Mouse (Mus musculus) hindbrain, embryonic 15.5 days (tissue): Measurements from ENCODE around the gene R3hdm1. TPM values are rescaled to one million over a fixed set of nuclear protein-coding genes. Genes with fewer than 3 reads are reported as not detected.

Source experiments
- ATAC-seq: fragments of 200-750 bp; cut with Nextera tagmentation; 2 replicates; pipeline ENCODE4 v1.8.0; 2017; ENCODE audit warnings: low read depth, moderate number of reproducible peaks, moderate TSS enrichment; ENCODE audit not compliant: low FRiP score
- H3K27ac ChIP-seq: fragments of 300-500 bp; sonication (generic); replicated peaks from 2 replicates; pipeline ENCODE4 v1.5.1; 2015; ENCODE audit warnings: mild to moderate bottlenecking, inconsistent platforms
- H3K27me3 ChIP-seq: fragments of 300-500 bp; sonication (generic); 2 replicates; pipeline ENCODE4 v1.6.1; 2015; ENCODE audit warnings: control low read depth, inconsistent platforms
- H3K36me3 ChIP-seq: fragments of 300-500 bp; sonication (generic); 2 replicates; pipeline ENCODE4 v1.6.1; 2015; ENCODE audit warnings: control low read depth, inconsistent platforms
- H3K4me1 ChIP-seq: fragments of 300-500 bp; sonication (generic); replicated peaks from 2 replicates; pipeline ENCODE4 v1.6.1; 2015; ENCODE audit warnings: control low read depth, inconsistent platforms
- H3K4me2 ChIP-seq: fragments of 300-500 bp; sonication (generic); 2 replicates; pipeline ENCODE4 v1.6.1; 2015; ENCODE audit warnings: moderate library complexity, mild to moderate bottlenecking, inconsistent platforms
- H3K4me3 ChIP-seq: fragments of 300-500 bp; sonication (generic); 2 replicates; pipeline ENCODE4 v1.5.1; 2015; ENCODE audit warnings: mild to moderate bottlenecking, inconsistent platforms
- H3K9ac ChIP-seq: fragments of 300-500 bp; sonication (generic); 2 replicates; pipeline ENCODE4 v1.6.1; 2015; ENCODE audit warnings: inconsistent platforms
- H3K9me3 ChIP-seq: fragments of 300-500 bp; sonication (generic); 2 replicates; pipeline ENCODE4 v1.6.1; 2016; ENCODE audit warnings: control low read depth, inconsistent platforms
- WGBS: fragments of 180-500 bp; shearing (Covaris S2); methylation state at CpG from one replicate; pipeline ENCODE4 v1.1.7; 2015; 5-methylcytosine and 5-hydroxymethylcytosine counted together
- polyA plus RNA-seq: library from polyadenylated mRNA; unstranded; fragments of >200 nt; fragmentation: Nextera tagmentation; extraction: Ambion mirVana; gene quantifications from 2 replicates; pipeline ENCODE4 v1.2.1, GENCODE M21; 2015

Gene R3hdm1
- polyA plus RNA-seq, 1 experiment from 2014 or later, result 77.8 TPM

DNA sequence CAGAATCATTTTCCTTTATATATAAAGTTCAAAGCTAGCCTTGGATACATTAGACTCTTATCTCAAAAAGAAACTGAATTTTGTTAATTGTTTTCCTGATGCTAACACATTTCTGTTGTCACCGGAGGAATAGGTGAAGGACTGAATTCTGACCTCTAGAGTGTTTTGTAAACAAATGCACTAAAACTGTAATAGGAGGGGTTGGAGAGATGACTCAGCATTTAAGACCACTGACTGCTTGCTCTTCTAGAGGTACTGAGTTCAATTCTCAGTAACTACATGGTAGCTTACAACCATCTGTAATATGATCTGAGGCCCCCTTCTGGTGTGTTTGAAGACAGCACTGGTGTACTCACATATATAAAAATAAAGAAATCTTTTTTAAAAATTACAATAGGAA is 63.9 kb downstream of the R3hdm1 start:
- H3K4me2 ChIP-seq, result no peak overlapping the region
- 96% methylated on average over 1 of the region's 1 CpGs for WGBS
- H3K9me3 ChIP-seq, result no peaks in the 10 kb centered on the region
- H3K27ac ChIP-seq, result no peak overlapping the region
- H3K36me3 ChIP-seq, result no peaks in the 10 kb centered on the region; the same call in 1 of the 2 replicates
- no peaks in the 10 kb centered on the region for H3K4me1 ChIP-seq
- no peak overlapping the region for H3K4me3 ChIP-seq
- no peaks in the 10 kb centered on the region for H3K27me3 ChIP-seq
- no peak overlapping the region for H3K9ac ChIP-seq
- no peak for ATAC-seq

- H3K27me3 ChIP-seq, result no peaks in the 10 kb centered on the region
- ATAC-seq, result no peak
- no peaks in the 10 kb centered on the region for H3K4me1 ChIP-seq
- no peaks in the 10 kb centered on the region for H3K9me3 ChIP-seq
- no peak overlapping the region for H3K9ac ChIP-seq
- no peak overlapping the region for H3K4me3 ChIP-seq
- no peak overlapping the region for H3K4me2 ChIP-seq
- H3K27ac ChIP-seq, result no peak overlapping the region
- peaks cover 3% of the 10 kb centered on the region for H3K36me3 ChIP-seq
These were observed 67.0 kb downstream of the R3hdm1 start for GRCm38 (mm10) chr1:128170104-128170503.

DNA sequence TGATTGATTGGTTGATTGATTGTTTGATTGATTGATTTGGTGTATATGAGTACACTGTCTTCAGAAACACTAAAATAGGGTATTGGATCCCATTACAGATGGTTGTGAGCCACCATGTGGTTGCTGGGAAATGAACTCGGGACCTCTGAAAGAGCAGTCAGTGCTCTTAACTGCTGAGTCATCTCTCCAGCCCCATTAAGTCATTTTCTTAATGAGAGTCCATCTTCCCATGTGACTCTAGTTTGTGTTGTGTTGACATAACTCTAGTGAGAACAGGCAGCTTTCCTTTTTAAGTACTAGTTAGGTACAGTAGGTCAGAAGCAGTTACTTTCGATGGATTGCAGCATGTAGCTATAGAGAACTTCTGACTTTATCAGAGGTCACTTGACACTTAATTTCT is 88.3 kb downstream of the R3hdm1 start:
- Histone ChIP-seq H3K4me1 (no peaks in the 10 kb centered on the region), H3K27me3 (no peaks in the 10 kb centered on the region), H3K4me3 (no peak overlapping the region), H3K27ac (no peak overlapping the region), H3K36me3 (peaks cover 47% of the 10 kb centered on the region), H3K9me3 (no peaks in the 10 kb centered on the region), H3K9ac (no peak overlapping the region), H3K4me2 (no peak overlapping the region)
- ATAC-seq, result no peak
- 71% methylated on average over 2 of the region's 2 CpGs for WGBS

- Histone ChIP-seq H3K27me3 (no peaks in the 10 kb centered on the region), H3K4me1 (no peaks in the 10 kb centered on the region), H3K4me3 (no peak overlapping the region), H3K9me3 (no peaks in the 10 kb centered on the region), H3K36me3 (peaks cover 41% of the 10 kb centered on the region), H3K9ac (no peak overlapping the region), H3K4me2 (no peak overlapping the region), H3K27ac (no peak overlapping the region)
- no peak for ATAC-seq
- 73% methylated on average over 7 of the region's 7 CpGs for WGBS
These were observed 89.3 kb downstream of the R3hdm1 start for GRCm38 (mm10) chr1:128192369-128192768.

DNA sequence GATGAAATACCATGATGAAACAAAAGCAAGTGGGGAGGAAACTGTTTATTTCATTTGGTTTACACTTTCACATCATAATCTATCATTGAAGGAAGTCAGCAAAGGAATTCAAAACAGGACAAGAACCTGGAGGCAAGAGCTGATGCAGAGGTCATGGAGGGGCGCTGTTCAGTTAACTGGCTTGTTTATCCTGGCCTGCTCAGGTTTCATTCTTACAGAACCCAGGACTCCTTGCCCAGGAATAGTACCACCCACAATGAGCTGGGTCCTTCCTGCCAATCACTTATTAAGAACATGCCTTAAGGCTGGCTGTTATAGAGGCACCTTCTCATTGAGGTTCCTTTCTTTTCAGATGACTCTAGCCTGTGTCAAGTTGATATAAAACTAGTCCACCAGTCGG is 90.9 kb downstream of the R3hdm1 start:
- Histone ChIP-seq H3K27me3 (no peaks in the 10 kb centered on the region), H3K4me2 (no peak overlapping the region), H3K36me3 (peaks cover 39% of the 10 kb centered on the region), H3K9me3 (no peaks in the 10 kb centered on the region), H3K4me3 (no peak overlapping the region), H3K4me1 (no peaks in the 10 kb centered on the region), H3K27ac (no peak overlapping the region), H3K9ac (no peak overlapping the region)
- WGBS, result 81% methylated on average over 2 of the region's 2 CpGs
- ATAC-seq, result no peak

DNA sequence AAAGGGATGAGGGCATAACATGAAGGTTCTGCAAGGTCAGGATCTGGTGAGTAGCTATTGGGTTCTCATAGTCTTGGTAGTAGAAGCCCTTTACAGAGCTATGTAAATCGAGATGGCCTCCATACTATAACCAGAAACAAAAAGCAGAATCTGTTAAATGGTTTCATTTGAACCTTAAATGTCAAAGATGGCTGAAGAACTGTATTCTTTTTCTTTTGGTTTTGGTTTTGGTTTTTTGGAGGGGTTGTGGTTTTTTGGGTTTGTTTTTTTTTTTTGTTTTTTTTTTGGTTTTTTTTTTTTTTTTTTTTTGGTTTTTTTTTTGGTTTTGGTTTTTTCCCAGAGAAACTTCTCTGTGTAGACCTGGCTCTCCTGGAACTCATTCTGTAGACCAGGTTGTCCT is 94.3 kb downstream of the R3hdm1 start:
- Histone ChIP-seq H3K27ac (no peak overlapping the region), H3K9ac (no peak overlapping the region), H3K27me3 (no peaks in the 10 kb centered on the region), H3K9me3 (no peaks in the 10 kb centered on the region), H3K4me3 (no peak overlapping the region), H3K36me3 (peaks cover 40% of the 10 kb centered on the region), H3K4me1 (no peaks in the 10 kb centered on the region), H3K4me2 (no peak overlapping the region)
- no peak for ATAC-seq
- 95% methylated on average over 1 of the region's 1 CpGs for WGBS

GRCm38 (mm10) chr1:128213261-128213660 is 110.2 kb downstream of the R3hdm1 start:
- no peaks in the 10 kb centered on the region for H3K27me3 ChIP-seq
- H3K4me1 ChIP-seq, result no peaks in the 10 kb centered on the region
- WGBS, result 79% methylated on average over 5 of the region's 5 CpGs
- no peak overlapping the region for H3K9ac ChIP-seq
- ATAC-seq, result no peak
- H3K9me3 ChIP-seq, result no peaks in the 10 kb centered on the region
- H3K4me3 ChIP-seq, result no peak overlapping the region
- H3K36me3 ChIP-seq, result peaks cover 41% of the 10 kb centered on the region
- H3K4me2 ChIP-seq, result no peak overlapping the region
- H3K27ac ChIP-seq, result no peak overlapping the region

- peaks cover 40% of the 10 kb centered on the region for H3K36me3 ChIP-seq
- no peaks in the 10 kb centered on the region for H3K27me3 ChIP-seq
- no peak overlapping the region for H3K27ac ChIP-seq
- 97% methylated on average over 2 of the region's 2 CpGs for WGBS
- H3K9ac ChIP-seq, result no peak overlapping the region
- H3K4me3 ChIP-seq, result no peak overlapping the region
- no peaks in the 10 kb centered on the region for H3K4me1 ChIP-seq
- H3K4me2 ChIP-seq, result no peak overlapping the region
- no peaks in the 10 kb centered on the region for H3K9me3 ChIP-seq
- no peak for ATAC-seq
These were observed 118.8 kb downstream of the R3hdm1 start for GRCm38 (mm10) chr1:128221886-128222285.

GRCm38 (mm10) chr1:128223304-128223703 is 120.2 kb downstream of the R3hdm1 start:
- Histone ChIP-seq H3K4me2 (no peak overlapping the region), H3K4me1 (no peaks in the 10 kb centered on the region), H3K9me3 (no peaks in the 10 kb centered on the region), H3K9ac (no peak overlapping the region), H3K27ac (no peak overlapping the region), H3K27me3 (no peaks in the 10 kb centered on the region), H3K36me3 (peaks cover 41% of the 10 kb centered on the region), H3K4me3 (no peak overlapping the region)
- WGBS, result 69% methylated on average over 1 of the region's 1 CpGs
- ATAC-seq, result no peak

GRCm38 (mm10) chr1:128235181-128235580 is 132.1 kb downstream of the R3hdm1 start:
- Histone ChIP-seq H3K27me3 (no peaks in the 10 kb centered on the region), H3K9ac (no peak overlapping the region), H3K4me2 (no peak overlapping the region), H3K4me3 (no peak overlapping the region), H3K9me3 (no peaks in the 10 kb centered on the region), H3K4me1 (no peaks in the 10 kb centered on the region), H3K27ac (no peak overlapping the region), H3K36me3 (peaks cover 59% of the 10 kb centered on the region)
- no peak for ATAC-seq
- 98% methylated on average over 4 of the region's 4 CpGs for WGBS

GRCm38 (mm10) chr1:128243627-128243995 is 140.5 kb downstream of the R3hdm1 start, which contains the start of gene Ubxn4:
TSS of gene Ubxn4 (plus strand) at chr1:128243964.
- Histone ChIP-seq H3K36me3 (no peaks in the 10 kb centered on the region), H3K27me3 (no peaks in the 10 kb centered on the region), H3K4me2 (peak within 1 kb of the TSS; percentile 94), H3K9me3 (no peaks in the 10 kb centered on the region), H3K9ac (peak within 1 kb of the TSS; percentile 72), H3K4me3 (peak within 1 kb of the TSS; percentile 73), H3K27ac (peak within 1 kb of the TSS; percentile 89), H3K4me1 (peaks cover 21% of the 10 kb centered on the region)
- 8% methylated on average over 10 of the region's 10 CpGs for WGBS
- ATAC-seq, result peak; percentile 59

GRCm38 (mm10) chr1:128243996-128244726 is 141.1 kb downstream of the R3hdm1 start:
- Histone ChIP-seq H3K36me3 (no peaks in the 10 kb centered on the region), H3K27ac (peak overlapping the region; percentile 89), H3K9me3 (no peaks in the 10 kb centered on the region), H3K4me2 (peak overlapping the region; percentile 94), H3K9ac (peak overlapping the region; percentile 72), H3K27me3 (no peaks in the 10 kb centered on the region), H3K4me3 (peak overlapping the region; percentile 73), H3K4me1 (peaks cover 21% of the 10 kb centered on the region)
- ATAC-seq, result peak; percentile 95
- under 1% methylated on average over 71 of the region's 71 CpGs for WGBS
